Mouse (Mus musculus): ENCODE data around the gene AL607142.1.
A peak's percentile ranks its signal among the peaks of the same experiment; 100 is the strongest.

DNA sequence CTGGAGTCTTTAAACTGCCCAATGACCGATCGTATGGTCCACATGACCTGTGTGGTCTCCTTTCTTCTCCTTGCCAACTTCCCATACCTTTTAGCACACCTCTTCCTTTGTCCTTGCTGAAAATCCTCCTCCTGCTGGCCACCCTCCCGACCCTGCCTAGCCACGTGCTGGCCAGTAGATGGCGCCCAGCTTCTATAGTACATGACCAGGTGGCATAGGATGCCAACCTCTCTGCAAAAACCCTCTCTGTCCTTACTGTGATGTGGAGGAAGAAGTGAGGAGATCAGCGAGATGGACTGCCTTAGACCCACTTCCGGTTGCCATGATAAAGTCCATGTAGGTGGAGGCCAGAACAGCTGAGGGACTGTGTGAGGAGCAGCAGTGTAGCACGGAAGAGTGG, 55.5 kb downstream of the AL607142.1 start:
- no peak for TF ChIP-seq POLR2A (IDR thresholded peaks at IDR 0.05; ENCODE audit: extremely low read depth, insufficient read depth, low read length)
- TF ChIP-seq CTCF (IDR thresholded peaks at IDR 0.05; ENCODE audit: low read depth, low read length): peak; percentile 98

Data from liver, adult 2 months (tissue).